In the genomic region with DNA sequence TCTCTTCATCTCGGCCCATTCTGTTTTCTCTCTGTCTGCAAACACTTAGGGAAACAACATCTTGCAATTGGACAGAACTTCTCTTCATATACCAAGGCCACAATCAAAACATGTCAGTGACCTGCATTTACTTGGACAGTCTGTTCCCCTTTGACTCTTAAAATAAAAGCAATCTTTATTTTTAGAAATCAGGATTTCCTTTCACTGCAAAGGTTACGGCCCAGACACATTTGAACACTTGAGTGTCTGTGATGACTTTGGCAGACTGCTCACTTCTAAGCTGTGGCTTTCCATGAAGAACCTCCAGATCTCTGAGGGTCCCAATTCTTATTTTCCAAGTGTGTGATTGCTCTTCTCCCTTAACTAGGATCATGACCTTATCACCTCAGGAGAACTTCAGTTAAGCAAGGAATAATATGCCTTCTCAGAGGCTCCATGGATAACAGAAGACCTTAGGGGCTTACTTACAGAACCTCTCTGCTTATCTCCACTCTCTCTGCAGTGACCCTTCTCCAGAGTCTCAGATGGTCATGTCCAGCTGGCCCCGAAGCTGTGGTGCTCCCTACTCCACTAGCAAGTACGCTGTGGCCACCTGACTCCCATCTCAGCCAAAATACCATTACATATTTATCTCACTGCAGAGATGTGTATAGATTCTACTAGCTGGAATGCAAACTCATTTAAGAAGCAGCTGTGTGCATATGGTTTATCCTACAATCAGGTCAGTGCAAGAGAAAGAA, we compare ENCODE assay signal across 20 mouse cellular contexts.
DNase-seq lines count a peak whose midpoint lies in the region; ATAC-seq and TF ChIP-seq lines count a peak whose summit lies in the region.
"Had no signal": no experiment of that assay in that cellular context is flagged by ENCODE, and none has a peak within 500 bp of the region (broad histone marks: within the 10 kb centered on the region; RNA-seq: fewer than 3 reads in every experiment).

No protein-coding gene starts in this region.

- H3K4me3 ChIP-seq in intestine, embryonic 15.5 days (replicated peaks) = no peak overlapping the region
- H3K4me3 ChIP-seq in intestine, postnatal 0 days (ENCODE audit: low read depth, low read length) = no peak overlapping the region
- no peak overlapping the region for H3K4me3 ChIP-seq in lung, embryonic 14.5 days (ENCODE audit: low read depth, low read length)
- no peak overlapping the region for H3K4me3 ChIP-seq in hindbrain, embryonic 14.5 days (replicated peaks; ENCODE audit: low read length)
- H3K4me3 ChIP-seq: forebrain, embryonic 12.5 days; hindbrain, embryonic 10.5 days; left cerebral cortex, adult 2 months; lung, embryonic 15.5 days; midbrain, embryonic 13.5 days; neural tube, embryonic 12.5 days had no signal

- H3K27me3 ChIP-seq in intestine, embryonic 15.5 days (replicated peaks) = no peaks in the 10 kb centered on the region
- no peaks in the 10 kb centered on the region for H3K27me3 ChIP-seq in intestine, postnatal 0 days (replicated peaks; ENCODE audit: control insufficient read depth, insufficient read depth, low read length)
- H3K27me3 ChIP-seq in lung, embryonic 14.5 days (ENCODE audit: insufficient read depth, low read length) = no peaks in the 10 kb centered on the region
- no peaks in the 10 kb centered on the region for H3K27me3 ChIP-seq in hindbrain, embryonic 14.5 days (ENCODE audit: control insufficient read depth, insufficient read depth, low read length)
- H3K27me3 ChIP-seq: forebrain, embryonic 12.5 days; lung, embryonic 15.5 days; midbrain, embryonic 13.5 days; neural tube, embryonic 12.5 days had no signal

- peak; percentile 47; the same call in 1 of the 2 replicates for ATAC-seq in intestine, embryonic 15.5 days
- ATAC-seq in intestine, postnatal 0 days = no peak
- peak; percentile 56; the same call in 1 of the 2 replicates for ATAC-seq in lung, embryonic 14.5 days (ENCODE audit: insufficient read depth)
- no peak for ATAC-seq in hindbrain, embryonic 14.5 days (ENCODE audit: low FRiP score)
- ATAC-seq: midbrain, embryonic 13.5 days had no signal

- H3K36me3 ChIP-seq in intestine, embryonic 15.5 days = no peaks in the 10 kb centered on the region
- H3K36me3 ChIP-seq in intestine, postnatal 0 days (ENCODE audit: control insufficient read depth, insufficient read depth) = no peaks in the 10 kb centered on the region
- no peaks in the 10 kb centered on the region for H3K36me3 ChIP-seq in lung, embryonic 14.5 days (ENCODE audit: insufficient read depth)
- no peaks in the 10 kb centered on the region for H3K36me3 ChIP-seq in hindbrain, embryonic 14.5 days (replicated peaks; ENCODE audit: control insufficient read depth, insufficient read depth)
- H3K36me3 ChIP-seq: forebrain, embryonic 12.5 days; hindbrain, embryonic 10.5 days; lung, embryonic 15.5 days; midbrain, embryonic 13.5 days; neural tube, embryonic 12.5 days had no signal

- peak; percentile 41 for DNase-seq in gastrocnemius, adult 18-20 months (ENCODE audit: low spot score)
- DNase-seq in gastrocnemius, postnatal 10 days = no peak
- DNase-seq in lung, embryonic 14.5 days = peak; percentile 23
- DNase-seq in lung, postnatal 14 days = no peak
- no peak for DNase-seq in cerebellum, adult 9-11 months
- no peak for DNase-seq in hindbrain, embryonic 14.5 days (ENCODE audit: low spot score)
- DNase-seq: adrenal gland, adult 2 months; cerebellum, adult 9-10 months; layer of hippocampus, adult 9-11 months; right cerebral cortex, postnatal 4 days; thymus, postnatal 14 days had no signal

- TF ChIP-seq CTCF in intestine, postnatal 0 days (IDR thresholded peaks at IDR 0.05; ENCODE audit: low read depth) = no peak
- no peak for TF ChIP-seq CTCF in lung, embryonic 14.5 days (IDR thresholded peaks at IDR 0.05; ENCODE audit: low read depth)

- no peak overlapping the region for H3K9ac ChIP-seq in intestine, embryonic 15.5 days
- no peak overlapping the region for H3K9ac ChIP-seq in intestine, postnatal 0 days (ENCODE audit: low read depth, low read length)
- H3K9ac ChIP-seq in lung, embryonic 14.5 days = no peak overlapping the region
- H3K9ac ChIP-seq in hindbrain, embryonic 14.5 days = no peak overlapping the region
- H3K9ac ChIP-seq: forebrain, embryonic 12.5 days; lung, embryonic 15.5 days; midbrain, embryonic 13.5 days; neural tube, embryonic 12.5 days had no signal

- H3K4me1 ChIP-seq in intestine, embryonic 15.5 days (replicated peaks) = no peaks in the 10 kb centered on the region
- no peaks in the 10 kb centered on the region for H3K4me1 ChIP-seq in intestine, postnatal 0 days (replicated peaks; ENCODE audit: control insufficient read depth, insufficient read depth, low read length)
- H3K4me1 ChIP-seq in lung, embryonic 14.5 days (ENCODE audit: insufficient read depth) = no peaks in the 10 kb centered on the region
- no peaks in the 10 kb centered on the region for H3K4me1 ChIP-seq in hindbrain, embryonic 14.5 days (replicated peaks; ENCODE audit: control insufficient read depth, insufficient read depth, low read length)
- H3K4me1 ChIP-seq: forebrain, embryonic 12.5 days; hindbrain, embryonic 10.5 days; lung, embryonic 15.5 days; midbrain, embryonic 13.5 days; neural tube, embryonic 12.5 days had no signal

- H3K9me3 ChIP-seq in intestine, embryonic 15.5 days = no peaks in the 10 kb centered on the region
- no peaks in the 10 kb centered on the region for H3K9me3 ChIP-seq in intestine, postnatal 0 days (ENCODE audit: control insufficient read depth)
- H3K9me3 ChIP-seq in lung, embryonic 14.5 days (ENCODE audit: low read depth, low read length) = no peaks in the 10 kb centered on the region
- no peaks in the 10 kb centered on the region for H3K9me3 ChIP-seq in hindbrain, embryonic 14.5 days (ENCODE audit: control insufficient read depth, low read length)
- H3K9me3 ChIP-seq: forebrain, embryonic 12.5 days; hindbrain, embryonic 10.5 days; lung, embryonic 15.5 days; midbrain, embryonic 13.5 days; neural tube, embryonic 12.5 days had no signal

- no peak overlapping the region for H3K27ac ChIP-seq in intestine, embryonic 15.5 days
- no peak overlapping the region for H3K27ac ChIP-seq in intestine, postnatal 0 days (ENCODE audit: low read depth, low read length)
- no peak overlapping the region for H3K27ac ChIP-seq in lung, embryonic 14.5 days (ENCODE audit: low read depth)
- no peak overlapping the region for H3K27ac ChIP-seq in hindbrain, embryonic 14.5 days
- H3K27ac ChIP-seq: forebrain, embryonic 12.5 days; hindbrain, embryonic 10.5 days; left cerebral cortex, adult 2 months; lung, embryonic 15.5 days; midbrain, embryonic 13.5 days; neural tube, embryonic 12.5 days had no signal

- no peak overlapping the region for H3K4me2 ChIP-seq in intestine, embryonic 15.5 days (replicated peaks)
- no peak overlapping the region for H3K4me2 ChIP-seq in intestine, postnatal 0 days (replicated peaks; ENCODE audit: low read depth)
- H3K4me2 ChIP-seq in lung, embryonic 14.5 days = no peak overlapping the region
- no peak overlapping the region for H3K4me2 ChIP-seq in hindbrain, embryonic 14.5 days (replicated peaks)
- H3K4me2 ChIP-seq: forebrain, embryonic 12.5 days; liver, embryonic 11.5 days; lung, embryonic 15.5 days; midbrain, embryonic 13.5 days; neural tube, embryonic 12.5 days had no signal

- 63% methylated on average over 4 of the region's 4 CpGs for WGBS in intestine, embryonic 15.5 days
- WGBS in intestine, postnatal 0 days = 62% methylated on average over 4 of the region's 4 CpGs
- WGBS in lung, embryonic 14.5 days = 41% methylated on average over 4 of the region's 4 CpGs
- WGBS in hindbrain, embryonic 14.5 days = 91% methylated on average over 4 of the region's 4 CpGs

Comparison
In these comparisons a context has a peak if more than half of its experiments do, and no peak if none do; other contexts are left out.
1. DNase-seq: peak in gastrocnemius, adult 18-20 months (single experiment) and lung, embryonic 14.5 days (single experiment); none in gastrocnemius, postnatal 10 days (single experiment), lung, postnatal 14 days (single experiment), cerebellum, adult 9-11 months (single experiment) and hindbrain, embryonic 14.5 days (single experiment).
2. ATAC-seq: peak in intestine, embryonic 15.5 days (single experiment) and lung, embryonic 14.5 days (single experiment); none in intestine, postnatal 0 days (single experiment) and hindbrain, embryonic 14.5 days (single experiment).